Mouse (Mus musculus) liver, postnatal 0 days (tissue): ENCODE measurements around the gene Nckap1l.

Experiments used
- CTCF ChIP-seq: sonication (generic); IDR thresholded peaks from 2 replicates; pipeline ENCODE4 v1.5.1; 2016; ENCODE audit warnings: antibody characterized with exemption, low read depth
- EP300 ChIP-seq: IDR thresholded peaks from 2 replicates; pipeline ENCODE4 v1.6.1; 2016; ENCODE audit warnings: antibody characterized with exemption, low read depth, mild to moderate bottlenecking

- TF ChIP-seq EP300: no peak
- TF ChIP-seq CTCF: no peak
Measured at GRCm38 (mm10) chr15:103453551-103454218, at the start of gene Nckap1l.
